10 mouse cellular contexts compared by ENCODE assay signal in genomic region chr13:64205186-64205585, GRCm38 (mm10). TPM values are rescaled to one million over a fixed set of nuclear protein-coding genes. Genes with fewer than 3 reads are reported as not detected.
A peak's percentile ranks its signal among the peaks of the same experiment; 100 is the strongest.
DNase-seq lines count a peak whose midpoint lies in the region; ATAC-seq and TF ChIP-seq lines count a peak whose summit lies in the region.
"Had no signal": no experiment of that assay in that cellular context is flagged by ENCODE, and none has a peak within 500 bp of the region (broad histone marks: within the 10 kb centered on the region; RNA-seq: fewer than 3 reads in every experiment).

No protein-coding gene starts in this region.

- DNase-seq in forebrain, embryonic 11.5 days (ENCODE audit: low spot score): no peak
- DNase-seq in forebrain, postnatal 0 days: no peak
- peak; percentile 27 for DNase-seq in 3T3-L1 (ENCODE audit: low read depth, low spot score)
- no peak for DNase-seq in left cerebral cortex, postnatal 25 days (ENCODE audit: low spot score in 2 of 2)
- DNase-seq in cerebellum, postnatal 4 days (ENCODE audit: low spot score in 2 of 2): no peak
- DNase-seq: cerebellum, adult 11 months; left cerebral cortex, postnatal 4 days had no signal

- no peaks in the 10 kb centered on the region for H3K27me3 ChIP-seq in forebrain, embryonic 11.5 days (ENCODE audit: control insufficient read depth, insufficient read depth, low read length)
- no peaks in the 10 kb centered on the region for H3K27me3 ChIP-seq in forebrain, postnatal 0 days (ENCODE audit: insufficient read depth, low read length)
- H3K27me3 ChIP-seq in liver, embryonic 12.5 days (replicated peaks): no peaks in the 10 kb centered on the region

- no peak for TF ChIP-seq CTCF in forebrain, postnatal 0 days (IDR thresholded peaks at IDR 0.05; ENCODE audit: low read depth)
- TF ChIP-seq CTCF in embryonic fibroblast, embryonic 13.5 days (IDR thresholded peaks at IDR 0.05; ENCODE audit: borderline replicate concordance, insufficient read depth, low read length): peak; percentile 43; the same call in 1 of the 2 replicates

- 63% methylated on average over 2 of the region's 2 CpGs for WGBS in forebrain, embryonic 11.5 days
- 56% methylated on average over 2 of the region's 2 CpGs for WGBS in forebrain, postnatal 0 days
- 53% methylated on average over 2 of the region's 2 CpGs for WGBS in liver, embryonic 12.5 days (ENCODE audit: insufficient replicate concordance)

- no peaks in the 10 kb centered on the region for H3K4me1 ChIP-seq in forebrain, embryonic 11.5 days (replicated peaks; ENCODE audit: control insufficient read depth, insufficient read depth, low read length)
- no peaks in the 10 kb centered on the region for H3K4me1 ChIP-seq in forebrain, postnatal 0 days (ENCODE audit: insufficient read depth)
- no peaks in the 10 kb centered on the region for H3K4me1 ChIP-seq in embryonic fibroblast, embryonic 13.5 days (ENCODE audit: control insufficient read depth, insufficient read depth, low read length)
- no peaks in the 10 kb centered on the region for H3K4me1 ChIP-seq in liver, embryonic 12.5 days

- H3K4me2 ChIP-seq in forebrain, embryonic 11.5 days (ENCODE audit: low read depth, low read length, severe bottlenecking): no peak overlapping the region
- H3K4me2 ChIP-seq in forebrain, postnatal 0 days (ENCODE audit: low read depth): no peak overlapping the region
- H3K4me2 ChIP-seq in liver, embryonic 12.5 days: no peak overlapping the region

- no peaks in the 10 kb centered on the region for H3K36me3 ChIP-seq in forebrain, embryonic 11.5 days (ENCODE audit: control insufficient read depth, insufficient read depth, low read length)
- no peaks in the 10 kb centered on the region for H3K36me3 ChIP-seq in forebrain, postnatal 0 days (ENCODE audit: insufficient read depth)
- H3K36me3 ChIP-seq in liver, embryonic 12.5 days: peaks cover 3% of the 10 kb centered on the region; the same call in 1 of the 2 replicates

- no peak overlapping the region for H3K27ac ChIP-seq in forebrain, embryonic 11.5 days (ENCODE audit: low read depth, low read length)
- no peak overlapping the region for H3K27ac ChIP-seq in forebrain, postnatal 0 days (ENCODE audit: low read depth, low read length)
- H3K27ac ChIP-seq in embryonic fibroblast, embryonic 13.5 days (ENCODE audit: insufficient read depth, low read length): no peak overlapping the region
- H3K27ac ChIP-seq in liver, embryonic 12.5 days: no peak overlapping the region

- no peak overlapping the region for H3K4me3 ChIP-seq in forebrain, embryonic 11.5 days (ENCODE audit: low read depth, low read length)
- no peak overlapping the region for H3K4me3 ChIP-seq in forebrain, postnatal 0 days (ENCODE audit: low read depth, low read length)
- no peak overlapping the region for H3K4me3 ChIP-seq in embryonic fibroblast, embryonic 13.5 days (ENCODE audit: insufficient read depth, low read length)
- no peak overlapping the region for H3K4me3 ChIP-seq in liver, embryonic 12.5 days

- 0 out of 2 replicates have a peak, but pooled peaks have one; percentile 63 for ATAC-seq in forebrain, embryonic 11.5 days (replicated peaks; ENCODE audit: low FRiP score)
- no peak for ATAC-seq in forebrain, postnatal 0 days
- ATAC-seq in liver, embryonic 12.5 days: peak; percentile 52
- ATAC-seq in erythroid progenitor cell, adult 5-6 weeks (replicated peaks; ENCODE audit: low FRiP score, poor library complexity, severe bottlenecking): no peak

- no peaks in the 10 kb centered on the region for H3K9me3 ChIP-seq in forebrain, embryonic 11.5 days (ENCODE audit: control insufficient read depth, low read length)
- H3K9me3 ChIP-seq in forebrain, postnatal 0 days (ENCODE audit: low read length): no peaks in the 10 kb centered on the region
- H3K9me3 ChIP-seq in liver, embryonic 12.5 days (replicated peaks): no peaks in the 10 kb centered on the region

- TF ChIP-seq POLR2A in embryonic fibroblast, embryonic 13.5 days (IDR thresholded peaks at IDR 0.05; ENCODE audit: low read depth, low read length): no peak

- intact Hi-C loops in left cerebral cortex, postnatal 25 days (cut with DNase I): no loop called here

- H3K9ac ChIP-seq in forebrain, embryonic 11.5 days (ENCODE audit: low read length): no peak overlapping the region
- H3K9ac ChIP-seq in forebrain, postnatal 0 days: no peak overlapping the region
- H3K9ac ChIP-seq in liver, embryonic 12.5 days: no peak overlapping the region

RNA-seq across cellular contexts. Expression of gene Habp4, which starts 43.6 kb away (rescaled TPM):
- polyA plus RNA-seq in forebrain, embryonic 11.5 days (2014; fragmentation: Nextera tagmentation; extraction: Ambion mirVana): 20.4 and 22.5 TPM in 2 replicates
- total RNA-seq in forebrain, postnatal 0 days (2014; rRNA removed): 34.3 and 37.7 TPM in 2 replicates
- polyA plus RNA-seq in forebrain, postnatal 0 days (2015; fragmentation: Nextera tagmentation; extraction: Ambion mirVana): 34.2 and 41.1 TPM in 2 replicates
- polyA plus RNA-seq in embryonic fibroblast, embryonic 13.5 days (2011; ENCODE audit: insufficient read length, low read depth, missing spikeins): 25.6 and 26.5 TPM in 2 replicates
- 14.0 TPM in 2 replicates for polyA plus RNA-seq in liver, embryonic 12.5 days (2016; fragmentation: Nextera tagmentation; extraction: Ambion mirVana)
- 100 to 1,000 TPM; 185 to 191 TPM for total RNA-seq in left cerebral cortex, postnatal 25 days (2021)
- total RNA-seq in erythroid progenitor cell, adult 5-6 weeks (2015; ENCODE audit: low replicate concordance): 11.5 and 15.9 TPM in 2 replicates
- 7.3 and 10.7 TPM in 2 replicates for total RNA-seq in erythroid progenitor cell, adult 5-6 weeks (2017; ENCODE audit: low replicate concordance)

RNA-seq across cellular contexts. Expression of gene Zfp367, which starts 52.2 kb away (rescaled TPM):
- polyA plus RNA-seq in forebrain, embryonic 11.5 days (2014; fragmentation: Nextera tagmentation; extraction: Ambion mirVana): 27.2 and 29.8 TPM in 2 replicates
- total RNA-seq in forebrain, postnatal 0 days (2014; rRNA removed): 6.3 and 9.1 TPM in 2 replicates
- polyA plus RNA-seq in forebrain, postnatal 0 days (2015; fragmentation: Nextera tagmentation; extraction: Ambion mirVana): 3.1 and 4.1 TPM in 2 replicates
- polyA plus RNA-seq in embryonic fibroblast, embryonic 13.5 days (2011; ENCODE audit: insufficient read length, low read depth, missing spikeins): 18.6 and 21.2 TPM in 2 replicates
- polyA plus RNA-seq in liver, embryonic 12.5 days (2016; fragmentation: Nextera tagmentation; extraction: Ambion mirVana): 26.1 and 27.2 TPM in 2 replicates
- 10 to 100 TPM; 21.0 to 25.3 TPM for total RNA-seq in left cerebral cortex, postnatal 25 days (2021)
- total RNA-seq in erythroid progenitor cell, adult 5-6 weeks (2015; ENCODE audit: low replicate concordance): 71.0 and 93.5 TPM in 2 replicates
- 103 and 120 TPM in 2 replicates for total RNA-seq in erythroid progenitor cell, adult 5-6 weeks (2017; ENCODE audit: low replicate concordance)

Comparison
In these comparisons a context has a peak if more than half of its experiments do, and no peak if none do; other contexts are left out.
1. ATAC-seq: peak in forebrain, embryonic 11.5 days (single experiment) and liver, embryonic 12.5 days (single experiment); none in forebrain, postnatal 0 days (single experiment) and erythroid progenitor cell, adult 5-6 weeks (single experiment).